Mouse (Mus musculus): Measurements from ENCODE around the gene Carns1.
"Not testable (repeated sequence)": the region's sequence is repeated elsewhere in the genome, so short reads cannot be mapped to it uniquely, and the experiment has no call there.

Gene Carns1

GRCm38 (mm10) chr19:4150567-4151487, 24.5 kb downstream of the Carns1 start:
- DNase-seq (ENCODE audit: low spot score in 2 of 2): no peak

GRCm38 (mm10) chr19:4149764-4150461, 25.4 kb downstream of the Carns1 start:
- DNase-seq (ENCODE audit: low spot score in 2 of 2): no peak

- no peak for DNase-seq (ENCODE audit: low spot score in 2 of 2)
Observed at GRCm38 (mm10) chr19:4149283-4149682, 26.0 kb downstream of the Carns1 start.

GRCm38 (mm10) chr19:4148819-4149218, 26.5 kb downstream of the Carns1 start:
- DNase-seq (ENCODE audit: low spot score in 2 of 2): no peak

- DNase-seq (ENCODE audit: low spot score in 2 of 2): peak; percentile 97 to 98
Observed at GRCm38 (mm10) chr19:4148491-4148806, 26.8 kb downstream of the Carns1 start, which contains the start of gene Coro1b. Gene Coro1b, plus strand, starts transcription at chr19:4148619.

- DNase-seq (ENCODE audit: low spot score in 2 of 2): no peak
Observed at GRCm38 (mm10) chr19:4147782-4148490, 27.3 kb downstream of the Carns1 start.

- DNase-seq (ENCODE audit: low spot score in 2 of 2): no peak
Observed at GRCm38 (mm10) chr19:4147022-4147405, 28.3 kb downstream of the Carns1 start.

- no peak for DNase-seq (ENCODE audit: low spot score in 2 of 2)
Observed at GRCm38 (mm10) chr19:4146366-4147021, 28.8 kb downstream of the Carns1 start.

GRCm38 (mm10) chr19:4145936-4146335, 29.3 kb downstream of the Carns1 start:
- no peak for DNase-seq (ENCODE audit: low spot score in 2 of 2)

GRCm38 (mm10) chr19:4144550-4145498, 30.5 kb downstream of the Carns1 start:
- DNase-seq (ENCODE audit: low spot score in 2 of 2): no peak

GRCm38 (mm10) chr19:4143759-4144268, 31.5 kb downstream of the Carns1 start, which contains the start of gene Cabp4:
Gene Cabp4, minus strand, starts transcription at chr19:4144033.
- no peak for DNase-seq (ENCODE audit: low spot score in 2 of 2)

- DNase-seq (ENCODE audit: low spot score in 2 of 2): no peak
Observed at GRCm38 (mm10) chr19:4142416-4143173, 32.7 kb downstream of the Carns1 start.

- DNase-seq (ENCODE audit: low spot score in 2 of 2): no peak
Observed at GRCm38 (mm10) chr19:4140147-4140546, 35.1 kb downstream of the Carns1 start.

GRCm38 (mm10) chr19:4139446-4139845, 35.8 kb downstream of the Carns1 start, which contains the start of gene Gpr152:
Gene Gpr152, plus strand, starts transcription at chr19:4139787.
- DNase-seq (ENCODE audit: low spot score in 2 of 2): no peak

GRCm38 (mm10) chr19:4137913-4138312, 37.4 kb downstream of the Carns1 start:
- DNase-seq (ENCODE audit: low spot score in 2 of 2): no peak

- DNase-seq (ENCODE audit: low spot score in 2 of 2): no peak
Observed at GRCm38 (mm10) chr19:4136463-4136862, 38.8 kb downstream of the Carns1 start.

GRCm38 (mm10) chr19:4135963-4136345, 39.3 kb downstream of the Carns1 start:
- DNase-seq (ENCODE audit: low spot score in 2 of 2): not testable (repeated sequence)

- DNase-seq (ENCODE audit: low spot score in 2 of 2): not testable (repeated sequence)
Observed at GRCm38 (mm10) chr19:4135229-4135962, 39.9 kb downstream of the Carns1 start.

GRCm38 (mm10) chr19:4134354-4134753, 40.9 kb downstream of the Carns1 start:
- DNase-seq (ENCODE audit: low spot score in 2 of 2): no peak

Data from cerebellum, postnatal 4 days (tissue).